Mouse (Mus musculus): ENCODE results near the gene Gm17651.

Gene Gm17651

GRCm38 (mm10) chr3:97674644-97675110, at the start of gene Gm17651:
Gm17651 (minus strand) TSS chr3:97674694.
- 84% methylated on average over 7 of the region's 7 CpGs for WGBS

- WGBS, result 80% methylated on average over 9 of the region's 9 CpGs
These were observed 44.6 kb upstream of the Gm17651 start for GRCm38 (mm10) chr3:97719116-97719515.

- 88% methylated on average over 1 of the region's 1 CpGs for WGBS
These were observed 41.4 kb upstream of the Gm17651 start for GRCm38 (mm10) chr3:97715922-97716321.

- whole genome bisulfite sequencing, result 69% methylated on average over 5 of the region's 5 CpGs
These were observed 36.4 kb upstream of the Gm17651 start for GRCm38 (mm10) chr3:97710881-97711280.

- 90% methylated on average over 11 of the region's 11 CpGs for WGBS
These were observed 35.6 kb upstream of the Gm17651 start for GRCm38 (mm10) chr3:97710134-97710533.

GRCm38 (mm10) chr3:97706561-97706960, 32.1 kb upstream of the Gm17651 start:
- 71% methylated on average over 4 of the region's 4 CpGs for WGBS

GRCm38 (mm10) chr3:97705508-97705907, 31.0 kb upstream of the Gm17651 start:
- WGBS, result 78% methylated on average over 3 of the region's 3 CpGs

GRCm38 (mm10) chr3:97702448-97703080, 28.1 kb upstream of the Gm17651 start:
- WGBS, result 89% methylated on average over 11 of the region's 11 CpGs

- WGBS, result 67% methylated on average over 3 of the region's 3 CpGs
These were observed 26.7 kb upstream of the Gm17651 start for GRCm38 (mm10) chr3:97701198-97701597.

- WGBS, result 35% methylated on average over 3 of the region's 3 CpGs
These were observed 24.6 kb upstream of the Gm17651 start for GRCm38 (mm10) chr3:97699061-97699460.

GRCm38 (mm10) chr3:97697291-97697690, 22.8 kb upstream of the Gm17651 start:
- 73% methylated on average over 9 of the region's 9 CpGs for WGBS

GRCm38 (mm10) chr3:97696866-97697265, 22.4 kb upstream of the Gm17651 start:
- WGBS, result 71% methylated on average over 9 of the region's 9 CpGs

GRCm38 (mm10) chr3:97693806-97694205, 19.3 kb upstream of the Gm17651 start:
- WGBS, result 88% methylated on average over 6 of the region's 6 CpGs

- WGBS, result 47% methylated on average over 12 of the region's 12 CpGs
These were observed 17.0 kb upstream of the Gm17651 start for GRCm38 (mm10) chr3:97691443-97692017.

- 68% methylated on average over 7 of the region's 7 CpGs for WGBS
These were observed 16.1 kb upstream of the Gm17651 start for GRCm38 (mm10) chr3:97690590-97690989.

- WGBS, result 56% methylated on average over 2 of the region's 2 CpGs
These were observed 14.8 kb upstream of the Gm17651 start for GRCm38 (mm10) chr3:97689289-97689688.

GRCm38 (mm10) chr3:97686372-97687117, 12.1 kb upstream of the Gm17651 start:
- WGBS, result 64% methylated on average over 4 of the region's 4 CpGs

- 19% methylated on average over 16 of the region's 16 CpGs for WGBS
These were observed 9.2 kb upstream of the Gm17651 start for GRCm38 (mm10) chr3:97683560-97684195.

- 41% methylated on average over 5 of the region's 5 CpGs for whole genome bisulfite sequencing
These were observed 8.1 kb upstream of the Gm17651 start for GRCm38 (mm10) chr3:97682576-97682975.

GRCm38 (mm10) chr3:97682159-97682502, 7.6 kb upstream of the Gm17651 start:
- 8% methylated on average over 11 of the region's 11 CpGs for WGBS

GRCm38 (mm10) chr3:97681321-97682158, 7.0 kb upstream of the Gm17651 start:
- WGBS, result 5% methylated on average over 33 of the region's 33 CpGs

Data from cerebral cortex, adult 2 months (tissue).